Mouse (Mus musculus) G1E (cell line): Measurements from ENCODE around the gene Pcbp4. TPM values are rescaled to one million over a fixed set of nuclear protein-coding genes. Genes with fewer than 3 reads are reported as not detected.

Source experiments
- ATAC-seq: 2 replicates; pipeline ENCODE4 v1.8.0; 2016; ENCODE audit warnings: mild to moderate bottlenecking; ENCODE audit not compliant: insufficient number of reproducible peaks, poor library complexity, low FRiP score, severe bottlenecking; ENCODE audit errors: extremely low read depth
- DNase-seq: peaks from one replicate; pipeline ENCODE4 v3.0.0; 2012; ENCODE audit warnings: low spot score
- H3K27me3 ChIP-seq: 2 replicates; pipeline ENCODE4 v1.6.1; 2012; ENCODE audit warnings: mild to moderate bottlenecking, low read length, inconsistent platforms; ENCODE audit not compliant: insufficient read depth
- H3K36me3 ChIP-seq: replicated peaks from 2 replicates; pipeline ENCODE3; 2012; ENCODE audit warnings: mild to moderate bottlenecking, inconsistent platforms
- H3K4me1 ChIP-seq: 2 replicates; pipeline ENCODE4 v1.6.1; 2012; ENCODE audit warnings: low read depth, low read length, inconsistent platforms, mixed read lengths; ENCODE audit not compliant: insufficient read depth
- H3K4me3 ChIP-seq: 2 replicates; pipeline ENCODE4 v1.5.1; 2012; ENCODE audit warnings: low read depth, mild to moderate bottlenecking, inconsistent platforms, low read length, moderate library complexity, mixed read lengths
- H3K9me3 ChIP-seq: replicated peaks from 2 replicates; pipeline ENCODE4 v1.6.1; 2012; ENCODE audit warnings: inconsistent platforms
- CTCF ChIP-seq: IDR thresholded peaks from 2 replicates; pipeline ENCODE4 v1.5.1; 2012; ENCODE audit warnings: low read depth, low read length, inconsistent platforms, mixed read lengths
- GATA1 ChIP-seq: IDR thresholded peaks from 2 replicates; pipeline ENCODE4 v1.6.1; 2012; ENCODE audit warnings: borderline replicate concordance, low read length, inconsistent platforms, mixed read lengths
- GATA2 ChIP-seq: IDR thresholded peaks from 2 replicates; pipeline ENCODE4 v1.6.1; 2012; ENCODE audit warnings: low read depth, low read length, inconsistent platforms, borderline replicate concordance
- POLR2AphosphoS5 ChIP-seq: IDR thresholded peaks from 2 replicates; pipeline ENCODE4 v1.6.1; 2012; ENCODE audit warnings: low read depth, low read length, inconsistent platforms; ENCODE audit not compliant: insufficient replicate concordance
- TAL1 ChIP-seq: conservative IDR thresholded peaks from 2 replicates; pipeline ENCODE4 v1.6.1; 2012; ENCODE audit warnings: low read depth, low read length, inconsistent platforms, mixed read lengths
- polyA plus RNA-seq: library from polyadenylated mRNA; stranded (reverse); fragments of >175 nt; gene quantifications from 2 replicates; pipeline ENCODE4 v1.2.3, GENCODE M21; 2012
- total RNA-seq, 2 experiments: library from RNA; stranded (forward) in 1 of 2; stranded (reverse) in 1 of 2; fragments of 200-1000 nt in 1 of 2; fragments of >200 nt in 1 of 2; fragmentation: Nextera tagmentation in 1 of 2; gene quantifications; 2 replicates each; pipeline ENCODE4 v1.2.3; 2014 to 2017

The Pcbp4 gene
- total and polyA plus RNA-seq, 3 experiments, result 2.8 to 18.9 (median 9.9) TPM

- no peaks in the 10 kb centered on the region for H3K36me3 ChIP-seq
- no peak for ATAC-seq
- no peak for DNase-seq
- H3K4me3 ChIP-seq, result no peak within 1 kb of the TSS; the same call in 1 of the 2 replicates
- peaks cover 12% of the 10 kb centered on the region for H3K9me3 ChIP-seq
- H3K4me1 ChIP-seq, result peaks cover 4% of the 10 kb centered on the region; the same call in 1 of the 2 replicates
- H3K27me3 ChIP-seq, result peaks cover 26% of the 10 kb centered on the region
- TF ChIP-seq TAL1 (no peak), POLR2AphosphoS5 (no peak), GATA2 (no peak), CTCF (no peak), GATA1 (no peak)
Observed at GRCm38 (mm10) chr9:106465571-106466200, 12.6 kb downstream of the Pcbp4 start, which contains the start of gene Gpr62. Gpr62 (minus strand) TSS chr9:106465938.

GRCm38 (mm10) chr9:106466721-106467120 is 13.6 kb downstream of the Pcbp4 start:
- peaks cover 12% of the 10 kb centered on the region for H3K9me3 ChIP-seq
- peaks cover 30% of the 10 kb centered on the region for H3K27me3 ChIP-seq
- peaks cover 4% of the 10 kb centered on the region; the same call in 1 of the 2 replicates for H3K4me1 ChIP-seq
- no peaks in the 10 kb centered on the region for H3K36me3 ChIP-seq
- TF ChIP-seq GATA1 (no peak), CTCF (no peak), TAL1 (no peak), GATA2 (no peak), POLR2AphosphoS5 (no peak)
- ATAC-seq (no peak), DNase-seq (no peak)
- H3K4me3 ChIP-seq, result no peak overlapping the region

GRCm38 (mm10) chr9:106467746-106468145 is 14.7 kb downstream of the Pcbp4 start:
- TF ChIP-seq GATA2, result no peak
- TF ChIP-seq POLR2AphosphoS5, result no peak
- no peak for TF ChIP-seq GATA1
- no peak for TF ChIP-seq TAL1
- TF ChIP-seq CTCF, result no peak
- peaks cover 12% of the 10 kb centered on the region for H3K9me3 ChIP-seq
- ATAC-seq (no peak), DNase-seq (no peak)
- H3K4me3 ChIP-seq, result no peak overlapping the region
- H3K36me3 ChIP-seq, result no peaks in the 10 kb centered on the region
- H3K4me1 ChIP-seq, result peaks cover 9% of the 10 kb centered on the region; the same call in 1 of the 2 replicates
- H3K27me3 ChIP-seq, result peaks cover 31% of the 10 kb centered on the region

GRCm38 (mm10) chr9:106469317-106469716 is 16.2 kb downstream of the Pcbp4 start:
- Histone ChIP-seq H3K4me1 (peaks cover 18% of the 10 kb centered on the region), H3K4me3 (no peak overlapping the region), H3K27me3 (peaks cover 36% of the 10 kb centered on the region), H3K36me3 (no peaks in the 10 kb centered on the region), H3K9me3 (peaks cover 12% of the 10 kb centered on the region)
- ATAC-seq (no peak), DNase-seq (no peak)
- TF ChIP-seq GATA2, result no peak
- TF ChIP-seq GATA1, result no peak

GRCm38 (mm10) chr9:106469776-106470175 is 16.7 kb downstream of the Pcbp4 start:
- H3K4me3 ChIP-seq, result no peak overlapping the region

GRCm38 (mm10) chr9:106470991-106471750 is 18.1 kb downstream of the Pcbp4 start:
- no peaks in the 10 kb centered on the region for H3K9me3 ChIP-seq
- DNase-seq (no peak), ATAC-seq (no peak)
- peaks cover 36% of the 10 kb centered on the region for H3K4me1 ChIP-seq
- H3K27me3 ChIP-seq, result peaks cover 31% of the 10 kb centered on the region
- H3K4me3 ChIP-seq, result no peak overlapping the region
- no peaks in the 10 kb centered on the region for H3K36me3 ChIP-seq
- TF ChIP-seq GATA2 (no peak), POLR2AphosphoS5 (no peak), TAL1 (no peak), GATA1 (no peak), CTCF (no peak)

More at GRCm38 (mm10) chr9:106469776-106470175, 16.7 kb downstream of the Pcbp4 start:
- H3K9me3 ChIP-seq, result peaks cover 10% of the 10 kb centered on the region
- H3K27me3 ChIP-seq, result peaks cover 36% of the 10 kb centered on the region
- TF ChIP-seq GATA2 (no peak), CTCF (no peak), POLR2AphosphoS5 (no peak), TAL1 (no peak), GATA1 (no peak)
- DNase-seq (no peak), ATAC-seq (no peak)
- peaks cover 22% of the 10 kb centered on the region for H3K4me1 ChIP-seq
- no peaks in the 10 kb centered on the region for H3K36me3 ChIP-seq
